Mouse (Mus musculus) T-helper 2 cell (primary cell): ENCODE measurements around the gene Hoxa11.

ENCODE experiments used
- in situ Hi-C: fragments of 300-600 bp; cut with MboI, MseI; formaldehyde crosslinking; loops from one replicate; pipeline ENCODE4 v1.15.1; 2025; ENCODE audit warnings: high pct_unique_total_duplicates

Hoxa11 gene

DNA sequence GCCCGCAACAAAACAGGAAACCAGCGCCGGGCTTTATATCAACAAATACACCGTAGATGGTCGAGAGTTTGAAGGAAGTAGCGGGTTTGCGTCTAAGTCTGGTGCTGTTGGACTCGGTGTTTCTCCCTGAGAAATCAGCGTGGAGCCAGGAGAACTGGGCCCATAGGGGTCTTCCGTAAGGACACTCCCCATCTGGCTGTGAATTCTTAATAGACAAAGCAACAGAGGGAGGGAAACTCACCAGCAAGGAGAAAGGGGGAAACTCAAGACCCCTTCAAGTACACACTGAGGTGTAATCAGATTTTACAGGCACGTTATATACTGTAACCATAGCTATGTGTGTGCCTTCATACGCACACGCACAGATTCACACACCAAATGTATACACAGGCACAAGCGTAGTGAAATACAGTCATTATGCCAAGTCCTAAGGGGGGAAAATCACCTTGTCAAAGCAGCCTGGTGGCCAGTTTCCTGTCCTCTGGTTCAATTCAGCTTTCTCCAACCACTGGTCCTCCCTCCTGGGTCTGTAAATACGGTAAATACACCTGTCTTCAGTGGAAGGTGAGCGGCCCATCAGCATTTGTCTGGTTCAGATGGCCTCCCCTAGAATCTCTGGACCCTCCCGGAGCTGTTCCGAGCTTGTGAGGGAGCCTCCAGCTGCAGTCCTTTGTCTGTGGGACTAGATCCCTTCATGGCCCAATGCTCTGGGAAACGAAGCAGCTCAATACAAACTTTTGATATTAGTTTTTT is 20.5 kb upstream of the Hoxa11 start:
- in situ Hi-C loops: loop anchor here (25.0 kb wide), 2 partner anchors 321 to 571 kb away; no protein-coding TSS in a partner anchor

GRCm38 (mm10) chr6:52265306-52265912 is 19.8 kb upstream of the Hoxa11 start:
- in situ Hi-C loops: loop anchor here (25.0 kb wide), 2 partner anchors 322 to 572 kb away; no protein-coding TSS in a partner anchor

DNA sequence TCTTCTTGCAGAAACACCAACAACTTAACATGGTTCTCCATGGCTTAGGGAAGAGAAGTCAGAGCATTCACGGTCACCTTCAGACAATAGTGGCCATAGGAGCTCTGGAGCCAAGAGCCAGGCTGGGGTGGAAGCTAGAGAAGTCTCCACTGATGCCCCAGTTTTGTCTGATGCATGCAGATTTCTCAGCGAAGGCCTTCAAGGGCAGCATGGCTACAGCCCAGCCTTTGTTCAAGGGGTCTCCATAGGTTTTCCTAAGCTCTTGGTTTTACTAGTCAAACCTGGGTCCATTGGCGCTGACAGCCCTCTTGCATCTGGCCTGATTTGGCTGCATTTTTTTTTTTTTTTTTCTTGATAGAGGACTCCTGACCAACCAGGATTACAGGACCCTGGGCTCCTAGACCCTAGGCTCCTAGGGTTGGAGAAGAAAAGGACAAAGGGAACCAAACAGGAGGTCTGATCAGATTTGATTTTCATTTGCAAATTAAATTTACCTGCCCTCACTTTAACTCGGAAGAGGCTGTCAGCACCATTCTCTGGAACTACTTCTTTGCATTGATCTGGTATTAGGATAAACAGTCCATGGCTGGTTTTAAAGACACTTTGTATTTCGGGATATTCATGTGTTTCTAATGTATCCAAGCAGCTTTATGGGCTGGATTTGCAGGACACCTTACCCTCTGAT is 18.6 kb upstream of the Hoxa11 start:
- in situ Hi-C loops: loop anchor here (5.0 to 25.0 kb wide), 4 partner anchors 43 to 653 kb away; no protein-coding TSS in a partner anchor

GRCm38 (mm10) chr6:52263321-52263585 is 17.6 kb upstream of the Hoxa11 start:
- in situ Hi-C loops: loop anchor here (5.0 to 25.0 kb wide), 4 partner anchors 44 to 654 kb away; no protein-coding TSS in a partner anchor

DNA sequence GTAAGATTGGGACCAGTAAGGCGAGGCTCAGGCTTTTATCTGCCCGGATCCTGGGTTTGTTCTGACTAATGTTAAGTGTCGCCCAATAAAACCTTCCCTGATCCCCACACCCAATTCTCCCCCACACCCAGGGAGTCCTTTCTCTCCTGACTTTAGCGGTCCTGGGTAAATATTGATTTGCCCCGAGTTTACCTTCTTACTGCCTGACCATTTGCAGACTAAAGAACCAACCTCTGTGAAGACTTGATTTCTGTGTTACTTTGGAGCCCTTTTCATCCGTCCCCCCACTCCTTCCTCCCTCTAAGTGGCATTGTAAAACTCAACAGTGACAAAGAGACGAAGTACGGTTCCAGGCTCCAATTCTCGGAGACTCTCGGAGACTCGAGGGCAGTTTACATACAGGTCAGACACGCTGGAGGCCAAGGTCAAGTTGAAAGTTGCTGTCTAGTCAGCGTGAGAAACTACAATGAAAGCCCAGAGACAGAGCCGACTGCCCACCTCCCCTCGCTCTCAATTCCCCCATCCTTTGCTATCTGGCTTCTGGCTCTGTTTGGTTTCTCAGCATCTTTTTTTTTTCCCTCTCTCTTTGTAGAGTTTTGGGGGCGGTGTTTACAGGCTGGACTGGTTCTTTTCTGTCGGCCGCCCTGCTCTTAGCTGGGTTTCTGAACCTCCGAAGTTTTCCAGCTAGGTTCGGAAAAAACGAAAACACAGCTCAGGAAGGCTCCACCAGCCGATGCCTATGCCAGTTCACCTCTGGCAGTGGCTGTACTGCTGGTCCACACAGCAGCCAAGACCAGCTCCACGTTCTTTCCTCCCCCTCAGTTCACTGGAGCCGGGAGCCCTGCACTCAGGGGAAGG is 17.1 kb upstream of the Hoxa11 start:
- in situ Hi-C loops: loop anchor here (5.0 to 25.0 kb wide), 4 partner anchors 45 to 655 kb away; no protein-coding TSS in a partner anchor

DNA sequence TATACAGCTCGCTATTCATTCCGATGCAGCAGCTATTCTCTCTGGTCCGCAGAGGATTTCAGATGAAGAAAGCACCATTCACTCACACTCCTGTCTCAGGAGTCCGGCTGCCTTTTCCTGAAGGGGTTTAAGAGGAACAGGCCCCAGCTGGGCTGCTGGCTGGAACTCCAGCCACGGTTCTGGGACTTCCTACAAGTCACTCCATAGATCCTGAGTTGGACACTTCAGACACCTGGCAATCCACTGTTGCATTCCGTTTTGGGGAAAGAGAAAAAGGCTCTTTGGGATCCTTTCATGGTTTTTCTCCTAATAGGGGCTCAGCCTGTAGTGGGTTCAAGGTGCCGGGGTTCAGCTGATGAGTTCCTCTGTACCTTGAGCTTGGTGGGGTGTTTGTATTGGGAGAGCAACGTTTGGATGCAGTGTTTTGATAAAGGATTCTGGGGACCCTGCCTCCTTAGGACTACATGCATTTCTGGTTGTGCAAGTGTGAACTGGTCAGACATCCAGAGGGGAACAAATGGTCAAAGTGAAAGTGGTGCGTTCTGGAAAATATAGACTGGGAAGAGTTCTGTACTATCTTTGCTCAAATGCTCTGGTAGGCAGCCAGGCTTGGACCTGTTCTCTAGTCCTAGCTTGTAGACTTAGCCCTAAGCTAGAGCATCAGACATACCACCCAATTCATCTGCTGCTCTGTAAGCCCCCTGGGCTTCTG is 16.3 kb upstream of the Hoxa11 start:
- in situ Hi-C loops: loop anchor here (5.0 to 25.0 kb wide), 4 partner anchors 45 to 655 kb away; no protein-coding TSS in a partner anchor

- in situ Hi-C loops: loop anchor here (5.0 to 25.0 kb wide), 4 partner anchors 46 to 656 kb away; no protein-coding TSS in a partner anchor
Observed at GRCm38 (mm10) chr6:52260654-52261575, 15.3 kb upstream of the Hoxa11 start, which contains the start of gene Hoxa13. TSS of gene Hoxa13 (minus strand) at chr6:52260880.

GRCm38 (mm10) chr6:52259811-52260261 is 14.2 kb upstream of the Hoxa11 start:
- in situ Hi-C loops: loop anchor here (5.0 to 25.0 kb wide), 4 partner anchors 47 to 657 kb away; no protein-coding TSS in a partner anchor

GRCm38 (mm10) chr6:52259081-52259790 is 13.6 kb upstream of the Hoxa11 start:
- in situ Hi-C loops: loop anchor here (25.0 kb wide), 2 partner anchors 328 to 578 kb away; no protein-coding TSS in a partner anchor

GRCm38 (mm10) chr6:52256956-52257355 is 11.3 kb upstream of the Hoxa11 start:
- in situ Hi-C loops: loop anchor here (25.0 kb wide), 2 partner anchors 330 to 580 kb away; no protein-coding TSS in a partner anchor

GRCm38 (mm10) chr6:52253511-52254500 is 8.2 kb upstream of the Hoxa11 start:
- in situ Hi-C loops: loop anchor here (5.0 to 25.0 kb wide), 3 partner anchors 37 to 583 kb away; no protein-coding TSS in a partner anchor

DNA sequence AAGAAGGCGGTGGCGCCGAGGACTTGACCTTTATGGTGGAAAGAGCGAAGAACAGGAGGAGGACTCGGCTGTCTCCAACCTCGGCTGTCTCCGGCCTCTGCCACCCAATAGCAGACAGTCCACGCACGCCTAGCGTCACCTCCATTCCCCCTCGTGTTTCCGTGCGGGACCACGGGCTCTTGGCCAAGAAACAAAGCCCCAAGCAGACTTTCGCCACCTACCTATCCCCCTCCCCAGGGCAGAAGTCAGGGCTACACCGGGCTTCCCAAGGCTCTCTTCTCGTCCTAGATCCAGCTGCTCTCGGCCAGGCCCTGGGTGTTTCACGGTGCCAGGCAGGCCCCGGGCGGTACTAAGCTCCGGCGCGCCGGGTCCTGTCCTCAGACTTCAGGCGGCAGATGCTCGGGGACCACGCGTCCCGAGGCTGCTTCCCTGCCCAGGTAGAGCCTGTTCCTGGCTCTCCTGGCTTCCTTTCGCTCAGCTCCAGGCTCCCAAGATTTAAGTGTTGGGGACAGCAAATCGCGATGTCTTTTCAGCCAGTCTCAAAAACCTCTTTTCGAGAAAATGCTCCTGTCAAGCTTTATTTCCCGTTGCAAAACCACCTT is 7.3 kb upstream of the Hoxa11 start:
- in situ Hi-C loops: loop anchor here (5.0 to 25.0 kb wide), 3 partner anchors 36 to 584 kb away; no protein-coding TSS in a partner anchor

DNA sequence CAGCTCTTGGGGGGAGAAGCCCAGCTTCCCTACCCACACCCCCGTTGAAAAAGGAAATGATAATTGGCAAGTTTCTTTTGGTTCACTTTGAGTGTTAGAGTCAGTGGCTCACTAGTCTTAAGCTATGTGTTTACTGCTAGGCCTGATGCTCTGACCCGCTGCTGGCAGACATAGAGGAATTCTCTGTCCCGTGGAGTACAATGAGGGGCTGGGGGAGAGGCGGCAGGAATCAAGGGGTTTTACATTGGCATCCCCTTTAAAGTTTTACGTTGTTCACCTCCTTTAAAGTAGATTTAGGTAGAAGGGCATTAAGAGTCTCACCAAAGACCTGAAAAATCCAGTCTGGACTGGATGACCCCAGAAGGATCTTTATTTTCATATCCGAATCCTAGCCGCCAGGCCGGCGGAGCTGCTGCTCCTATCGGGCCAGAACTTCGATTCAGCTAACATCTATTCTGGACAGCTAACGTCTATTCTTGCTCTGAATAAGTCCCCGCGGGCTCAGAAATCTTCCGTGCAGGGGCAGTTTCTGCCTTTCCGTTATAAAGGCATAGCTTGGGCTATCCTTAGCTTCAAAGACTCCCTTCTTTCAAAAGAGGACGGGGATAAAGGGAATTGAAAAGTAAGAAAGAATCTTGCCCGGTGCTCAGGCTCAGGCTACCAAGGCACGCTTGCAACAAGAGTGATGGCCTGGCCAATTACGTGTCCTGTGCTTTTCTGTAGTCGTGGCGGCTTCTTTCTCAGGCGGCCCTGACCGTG is 6.6 kb upstream of the Hoxa11 start:
- in situ Hi-C loops: loop anchor here (5.0 to 25.0 kb wide), 3 partner anchors 35 to 585 kb away; no protein-coding TSS in a partner anchor

DNA sequence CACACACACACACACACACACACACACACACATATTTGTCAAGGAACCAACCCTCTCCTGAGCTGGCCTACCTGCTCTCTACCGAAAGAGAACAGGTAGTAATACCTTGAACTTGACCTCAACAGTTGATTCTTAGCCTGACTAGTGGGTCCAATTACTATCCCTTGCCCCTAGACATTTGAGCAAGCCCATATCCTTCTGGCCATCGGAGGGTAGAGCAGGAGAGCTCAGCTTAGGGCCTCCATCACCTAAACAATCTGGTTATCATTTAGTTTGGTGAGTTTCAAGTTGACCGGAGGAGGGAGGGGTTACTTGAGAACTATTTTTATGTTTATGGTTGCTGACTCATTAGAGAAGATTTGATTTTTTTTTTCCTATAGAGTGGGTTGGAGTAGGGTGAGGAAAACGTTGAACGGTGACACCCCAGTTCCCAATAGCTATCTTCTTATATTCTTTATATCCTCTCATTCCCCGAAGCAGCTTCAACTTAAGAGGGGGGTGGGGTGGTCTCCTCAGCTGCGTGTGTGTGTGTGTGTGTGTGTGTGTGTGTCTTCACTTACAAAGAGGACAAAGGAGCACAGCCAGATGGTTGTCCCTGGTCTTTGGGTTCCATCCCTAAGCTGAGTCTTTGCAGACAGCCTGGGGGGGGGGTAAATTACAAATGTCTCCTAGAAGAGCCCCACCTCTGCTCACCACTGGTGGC is 5.7 kb upstream of the Hoxa11 start:
- in situ Hi-C loops: loop anchor here (5.0 to 25.0 kb wide), 3 partner anchors 34 to 586 kb away; no protein-coding TSS in a partner anchor

- in situ Hi-C loops: loop anchor here (5.0 to 25.0 kb wide), 3 partner anchors 33 to 587 kb away; no protein-coding TSS in a partner anchor
Observed at GRCm38 (mm10) chr6:52249826-52250225, 4.2 kb upstream of the Hoxa11 start.
